Mouse (Mus musculus) c-Kit-negative CD71-positive TER-119-positive erythroid progenitor cells, embryonic 14.5 days (primary cell): Measurements from ENCODE around the gene Pou2af1.

Source experiments
- DNase-seq: peaks from one replicate; pipeline ENCODE4 v3.0.0-alpha.2; 2013; ENCODE audit warnings: low read depth, low spot score

The Pou2af1 gene

GRCm38 (mm10) chr9:51213023-51213728 lies at the start of gene Pou2af1:
Gene Pou2af1, plus strand, starts transcription at chr9:51213708.
- DNase-seq: no peak

GRCm38 (mm10) chr9:51163989-51164388 lies 49.5 kb upstream of the Pou2af1 start:
- no peak for DNase-seq

GRCm38 (mm10) chr9:51165312-51166180 lies 48.0 kb upstream of the Pou2af1 start, which contains the start of gene Gm32742:
Gene Gm32742, minus strand, starts transcription at chr9:51165517.
- DNase-seq: no peak

- no peak for DNase-seq
These were observed 45.6 kb upstream of the Pou2af1 start for GRCm38 (mm10) chr9:51167954-51168353.

GRCm38 (mm10) chr9:51168698-51169097 lies 44.8 kb upstream of the Pou2af1 start:
- no peak for DNase-seq

GRCm38 (mm10) chr9:51169133-51169532 lies 44.4 kb upstream of the Pou2af1 start:
- no peak for DNase-seq

GRCm38 (mm10) chr9:51170298-51170697 lies 43.2 kb upstream of the Pou2af1 start:
- no peak for DNase-seq

GRCm38 (mm10) chr9:51174890-51175464 lies 38.5 kb upstream of the Pou2af1 start:
- DNase-seq: no peak

- no peak for DNase-seq
These were observed 37.8 kb upstream of the Pou2af1 start for GRCm38 (mm10) chr9:51175722-51176121.

GRCm38 (mm10) chr9:51178297-51178696 lies 35.2 kb upstream of the Pou2af1 start:
- no peak for DNase-seq

GRCm38 (mm10) chr9:51180621-51181020 lies 32.9 kb upstream of the Pou2af1 start:
- no peak for DNase-seq

- no peak for DNase-seq
These were observed 30.5 kb upstream of the Pou2af1 start for GRCm38 (mm10) chr9:51182716-51183710.

- DNase-seq: no peak
These were observed 28.1 kb upstream of the Pou2af1 start for GRCm38 (mm10) chr9:51185386-51185785.

GRCm38 (mm10) chr9:51185871-51186270 lies 27.6 kb upstream of the Pou2af1 start:
- no peak for DNase-seq

- no peak for DNase-seq
These were observed 22.9 kb upstream of the Pou2af1 start for GRCm38 (mm10) chr9:51190655-51191054.

GRCm38 (mm10) chr9:51194790-51195189 lies 18.7 kb upstream of the Pou2af1 start:
- no peak for DNase-seq

- DNase-seq: no peak
These were observed 4.6 kb upstream of the Pou2af1 start for GRCm38 (mm10) chr9:51208974-51209332.

- no peak for DNase-seq
These were observed 2.3 kb upstream of the Pou2af1 start for GRCm38 (mm10) chr9:51211191-51211590.

GRCm38 (mm10) chr9:51213729-51214237 lies 275 bp downstream of the Pou2af1 start:
- DNase-seq: no peak

GRCm38 (mm10) chr9:51215311-51215710 lies 1.8 kb downstream of the Pou2af1 start:
- DNase-seq: no peak

GRCm38 (mm10) chr9:51215949-51216348 lies 2.4 kb downstream of the Pou2af1 start:
- DNase-seq: no peak
